Mouse (Mus musculus): ENCODE results near the gene Dhrs11.

DNA sequence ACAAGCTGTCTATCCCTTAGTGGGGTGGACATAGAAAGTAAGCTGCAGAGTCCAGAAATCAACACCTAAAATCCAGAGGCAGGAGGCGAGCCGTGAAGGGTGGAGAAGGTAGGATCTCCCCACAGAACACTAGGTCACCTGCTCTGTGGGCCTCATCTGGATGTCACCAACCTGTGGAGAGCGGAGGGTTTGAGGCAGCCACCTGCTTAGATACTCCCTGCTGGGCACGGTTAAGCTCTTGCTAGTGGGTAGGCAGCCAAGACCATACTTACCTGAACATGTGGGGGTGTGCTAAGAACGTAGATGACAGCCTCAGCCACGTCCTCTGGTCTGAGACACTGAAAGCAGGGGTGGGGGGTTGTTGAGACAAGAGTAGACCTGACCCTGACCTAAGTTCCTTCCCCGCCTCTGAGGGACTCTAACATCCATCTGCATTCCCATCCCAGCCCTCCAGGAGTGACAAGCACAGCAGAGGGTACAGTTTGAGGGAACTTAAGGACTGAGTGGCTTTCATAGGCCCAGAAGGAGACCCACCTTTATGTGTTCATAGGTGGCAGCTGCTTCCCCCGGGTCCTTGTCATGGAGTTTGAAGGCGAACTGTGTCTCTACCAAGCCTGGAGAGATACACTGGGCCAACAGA lies 7.5 kb downstream of the Dhrs11 start:
- TF ChIP-seq CTCF (IDR thresholded peaks at IDR 0.05; ENCODE audit: low read depth, low read length) (no peak), POLR2A (IDR thresholded peaks at IDR 0.05; ENCODE audit: borderline replicate concordance, low read depth, low read length) (no peak)

Data from bone marrow macrophage, adult 2 months (primary cell).